Mouse (Mus musculus) adrenal gland, adult (tissue): ENCODE results near the gene Sftpa1.
A peak's percentile ranks its signal among the peaks of the same experiment; 100 is the strongest.

Experiments
- DNase-seq, 2 experiments: peaks; one replicate each; pipeline ENCODE4 v3.0.0; 2022 to 2023; ENCODE audit warnings: low spot score in 1 of 2; ENCODE audit not compliant: inconsistent age in 2 of 2

Gene Sftpa1

GRCm38 (mm10) chr14:41131540-41131939 lies at the start of gene Sftpa1:
Gene Sftpa1 (plus strand): TSS chr14:41131782.
- DNase-seq = no peak

DNA sequence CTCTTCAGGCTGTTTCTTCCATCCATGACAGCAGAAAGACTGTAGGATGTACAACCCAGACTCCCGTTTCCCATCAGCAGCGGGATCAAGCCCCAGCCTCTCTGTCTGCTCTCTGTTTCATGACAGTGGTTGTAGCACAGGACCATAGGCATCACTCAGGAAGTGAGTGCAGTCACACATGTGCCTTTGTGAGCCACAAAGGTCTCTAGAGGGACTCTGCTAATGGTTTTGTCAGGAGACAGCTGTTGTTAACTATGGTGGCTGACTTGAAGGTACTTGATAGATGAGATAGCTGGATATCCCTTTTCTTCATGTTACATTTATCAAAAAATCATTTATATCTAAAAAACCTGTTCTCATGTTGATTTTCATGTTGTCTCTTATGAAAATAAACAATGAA lies 49.2 kb upstream of the Sftpa1 start:
- DNase-seq = no peak

DNA sequence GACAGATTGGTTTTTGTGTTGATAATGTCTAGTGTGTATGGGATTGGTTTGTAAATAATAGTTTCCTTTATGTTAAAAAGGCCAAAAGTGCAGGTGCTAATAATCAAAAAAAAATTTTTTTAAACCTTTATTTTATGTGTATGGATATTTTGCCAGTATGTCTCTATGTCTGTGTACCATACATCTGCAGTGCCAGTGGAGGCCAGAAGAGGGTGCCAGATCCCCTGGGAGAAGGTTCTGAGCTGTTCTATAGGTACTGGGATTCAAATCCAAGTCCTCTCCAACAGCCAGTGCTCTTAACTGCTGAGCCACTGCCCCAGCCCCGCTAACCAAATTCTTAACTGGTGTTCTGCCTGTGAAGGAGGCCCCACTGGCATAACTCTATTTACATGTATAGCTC lies 44.1 kb upstream of the Sftpa1 start:
- DNase-seq = peak in 1 of 2 experiments; percentile 43

GRCm38 (mm10) chr14:41090777-41091176 lies 40.8 kb upstream of the Sftpa1 start:
- peak; percentile 15 to 57 for DNase-seq

GRCm38 (mm10) chr14:41094114-41094513 lies 37.5 kb upstream of the Sftpa1 start:
- DNase-seq = peak in 1 of 2 experiments; percentile 36

GRCm38 (mm10) chr14:41096296-41096860 lies 35.2 kb upstream of the Sftpa1 start:
- DNase-seq = no peak

DNA sequence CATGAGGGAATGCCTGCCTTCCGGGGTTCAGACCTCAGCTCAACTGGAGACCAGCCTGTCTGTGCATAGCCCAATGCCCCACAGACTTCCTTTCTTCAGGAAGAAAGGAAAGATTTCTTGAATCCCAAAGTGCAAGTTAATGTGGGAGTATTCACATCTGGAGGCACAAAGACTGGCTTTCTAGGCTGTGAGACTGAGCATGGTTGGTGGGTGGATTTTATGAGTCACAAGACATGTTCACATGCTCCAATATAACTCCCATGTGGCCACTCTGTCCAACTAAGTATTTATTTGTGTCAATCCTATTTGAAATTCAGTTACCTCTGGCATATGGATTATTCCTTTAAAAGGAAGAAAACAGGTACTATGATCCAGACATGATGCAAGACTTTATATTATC lies 32.9 kb upstream of the Sftpa1 start:
- no peak for DNase-seq

- DNase-seq = no peak
These were observed 30.9 kb upstream of the Sftpa1 start for GRCm38 (mm10) chr14:41100712-41101111.

GRCm38 (mm10) chr14:41101242-41101641 lies 30.3 kb upstream of the Sftpa1 start:
- DNase-seq = no peak

DNA sequence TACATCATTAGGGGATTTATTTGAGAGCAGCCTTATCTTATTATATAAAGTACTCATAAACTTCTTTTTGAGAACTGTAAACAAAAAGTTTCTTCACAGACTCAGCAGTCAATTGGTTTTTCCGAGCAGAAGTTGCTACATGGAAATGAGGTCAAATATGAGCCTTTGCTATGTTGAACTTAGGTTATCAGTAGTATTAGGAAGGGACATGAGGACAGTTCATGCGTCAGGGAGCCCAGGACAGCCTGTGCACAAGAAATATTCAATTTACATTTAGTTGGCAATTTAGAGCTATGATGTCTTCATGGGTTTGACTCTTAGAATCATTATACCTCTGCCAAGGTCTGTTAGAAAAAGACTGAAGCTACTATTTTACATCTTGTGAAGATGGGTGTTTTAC lies 29.3 kb upstream of the Sftpa1 start:
- no peak for DNase-seq

GRCm38 (mm10) chr14:41104853-41105444 lies 26.6 kb upstream of the Sftpa1 start, which contains the start of gene Mat1a:
Gene Mat1a (plus strand): TSS chr14:41105035.
- no peak for DNase-seq

- no peak for DNase-seq
These were observed 20.4 kb upstream of the Sftpa1 start for GRCm38 (mm10) chr14:41111031-41111668.

GRCm38 (mm10) chr14:41112944-41113343 lies 18.6 kb upstream of the Sftpa1 start:
- no peak for DNase-seq

GRCm38 (mm10) chr14:41116271-41116670 lies 15.3 kb upstream of the Sftpa1 start:
- DNase-seq = no peak

- DNase-seq = no peak
These were observed 6.9 kb upstream of the Sftpa1 start for GRCm38 (mm10) chr14:41124683-41125082.

DNA sequence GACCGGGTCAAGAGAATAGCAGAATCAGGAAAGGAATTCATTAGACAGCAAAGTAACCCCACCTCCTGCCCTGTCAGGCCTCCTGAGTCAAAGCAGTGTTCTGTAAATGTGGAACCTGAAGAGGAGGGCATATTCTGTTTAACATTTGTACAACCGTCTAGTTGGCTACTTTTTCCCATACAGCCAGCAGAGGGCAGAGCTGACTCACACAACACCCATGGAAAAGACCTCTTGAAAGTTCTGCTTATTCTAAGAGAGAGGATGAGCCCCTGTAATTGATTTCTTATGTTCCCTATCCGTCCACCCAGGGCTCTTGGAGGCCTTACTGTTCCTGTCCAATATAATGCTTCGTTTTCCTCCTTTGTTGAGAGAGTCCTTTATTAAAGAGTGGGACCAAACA lies 3.6 kb upstream of the Sftpa1 start:
- peak in 1 of 2 experiments; percentile 65 for DNase-seq

DNA sequence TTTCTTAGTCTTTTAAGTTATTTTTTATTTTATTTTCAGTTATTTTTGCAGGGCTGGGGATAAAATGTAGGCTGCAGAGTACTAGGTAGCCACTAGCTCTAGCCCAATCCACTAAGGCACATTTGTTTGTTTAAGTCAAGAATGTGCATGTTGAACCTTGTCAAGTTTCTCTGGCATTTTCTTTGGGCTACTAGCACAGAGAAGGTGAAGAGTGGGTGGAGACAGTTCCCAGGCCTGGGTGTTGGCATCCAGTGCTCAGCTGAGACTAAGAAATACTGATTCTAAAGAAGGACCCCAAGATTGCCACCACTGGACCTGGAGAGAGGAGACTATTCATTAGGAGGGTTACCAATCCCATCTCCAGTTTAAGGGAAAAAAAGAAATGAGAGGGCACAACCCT lies 5.4 kb downstream of the Sftpa1 start:
- DNase-seq = no peak

GRCm38 (mm10) chr14:41140686-41141085 lies 9.1 kb downstream of the Sftpa1 start:
- DNase-seq = no peak

GRCm38 (mm10) chr14:41146035-41146434 lies 14.5 kb downstream of the Sftpa1 start:
- no peak for DNase-seq

DNA sequence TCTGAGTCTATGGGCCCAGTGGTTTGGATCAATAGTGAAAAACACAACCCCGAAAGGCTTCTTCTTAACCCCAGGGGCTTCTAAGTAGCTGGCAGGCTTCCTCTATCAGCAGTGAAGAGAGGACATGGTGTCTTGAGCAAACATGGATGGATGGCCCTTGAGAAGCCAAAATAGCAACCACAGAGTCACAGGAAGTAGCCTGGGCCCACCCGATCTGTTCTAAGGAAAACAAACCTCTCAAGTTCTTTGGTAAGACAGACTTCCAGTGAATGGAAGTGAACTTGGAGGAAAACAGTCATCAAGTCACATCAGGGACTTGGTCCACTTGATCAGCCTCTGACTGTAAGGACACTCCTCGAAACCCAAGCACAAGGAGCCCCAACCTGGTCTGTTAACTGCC lies 15.3 kb downstream of the Sftpa1 start:
- DNase-seq = no peak

DNA sequence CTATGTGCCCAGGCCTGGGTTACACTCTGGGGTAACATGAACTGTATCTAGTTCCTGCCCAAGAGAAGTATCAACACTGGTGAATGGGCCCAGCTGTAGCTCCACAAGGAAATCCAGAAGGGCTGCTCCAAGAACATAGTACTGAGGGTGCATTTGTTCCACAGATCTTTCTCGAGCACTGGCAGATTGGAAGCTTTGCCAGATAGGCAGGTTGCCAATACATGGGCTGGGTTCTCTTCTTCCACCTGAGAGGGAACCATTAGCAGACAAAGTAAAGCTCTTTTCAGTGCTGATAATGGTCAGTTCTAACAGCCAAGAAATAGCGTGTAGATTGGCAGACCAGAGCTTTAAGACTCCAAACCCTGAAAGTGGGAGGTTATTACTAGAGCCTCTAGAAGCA lies 15.8 kb downstream of the Sftpa1 start:
- DNase-seq = no peak

- DNase-seq = no peak
These were observed 19.8 kb downstream of the Sftpa1 start, which contains the start of gene Mbl1 for GRCm38 (mm10) chr14:41151220-41151898. Gene Mbl1 (plus strand): TSS chr14:41151458.
